Mouse (Mus musculus) A20 (cell line): ENCODE measurements around the gene Xpa.
"Not testable (repeated sequence)": the region's sequence is repeated elsewhere in the genome, so short reads cannot be mapped to it uniquely, and the experiment has no call there.

ENCODE experiments used
- DNase-seq: peaks from one replicate; pipeline ENCODE4 v3.0.0-alpha.2; 2011; ENCODE audit warnings: low read depth, low spot score

Xpa gene

DNA sequence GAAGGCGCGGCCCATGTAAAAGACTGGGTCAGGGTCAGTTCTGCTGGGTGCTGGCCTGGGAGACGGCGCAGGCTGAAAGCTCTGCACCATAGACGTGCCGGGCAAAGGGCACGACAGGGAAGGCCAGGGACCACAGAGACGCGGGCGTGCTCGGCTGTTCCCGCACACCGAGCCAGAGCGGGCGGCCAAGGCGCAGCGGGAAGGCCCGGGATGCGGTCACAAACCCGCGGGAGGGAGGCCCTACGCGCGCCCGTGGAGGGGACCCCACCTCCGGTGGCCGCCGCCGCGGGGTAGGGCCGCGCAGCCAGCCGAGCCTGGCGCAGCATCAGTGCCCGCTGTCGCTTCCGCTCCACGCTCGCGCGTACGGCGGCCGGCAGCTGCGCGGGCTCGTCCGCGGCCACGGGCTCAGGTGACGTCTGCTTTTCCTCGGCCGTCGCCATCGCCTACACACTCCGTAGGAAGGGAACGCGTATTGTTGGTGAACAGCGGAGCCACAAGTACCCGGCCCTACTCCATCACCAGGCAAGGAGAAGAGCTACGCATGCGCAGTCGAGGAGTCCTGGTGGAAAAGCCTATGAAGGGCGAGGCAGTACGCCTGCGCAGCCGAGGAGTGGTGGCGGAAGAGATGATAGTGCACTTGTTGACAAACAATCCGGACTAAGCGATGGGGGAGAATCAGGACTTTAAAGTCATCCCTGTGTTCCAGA lies at the start of gene Xpa:
Gene Xpa (minus strand): TSS at position 531 of the 707 bp plus-strand sequence.
- peak; percentile 97 for DNase-seq

- no peak for DNase-seq
Observed at GRCm38 (mm10) chr4:46235871-46236270, 39.8 kb upstream of the Xpa start.

DNA sequence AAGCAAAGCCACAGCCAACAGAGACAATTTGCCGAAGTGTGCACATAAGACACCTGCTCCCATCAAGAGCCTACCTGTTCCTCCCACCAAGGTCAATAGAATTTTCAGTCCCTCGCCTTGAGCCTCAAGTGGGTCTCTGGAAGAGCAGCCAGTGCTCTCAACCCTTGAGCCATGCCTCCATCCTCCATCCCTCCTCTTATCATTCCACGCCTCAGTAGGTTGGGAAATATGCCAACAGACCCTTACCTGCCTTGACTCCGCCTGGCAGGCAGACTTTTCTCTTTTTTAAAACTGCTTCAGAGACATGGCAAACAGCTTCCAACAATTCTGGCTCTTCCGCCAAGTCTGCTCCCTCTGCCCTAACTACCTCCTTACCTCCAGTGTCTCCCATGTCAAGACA lies 38.6 kb upstream of the Xpa start:
- no peak for DNase-seq

DNA sequence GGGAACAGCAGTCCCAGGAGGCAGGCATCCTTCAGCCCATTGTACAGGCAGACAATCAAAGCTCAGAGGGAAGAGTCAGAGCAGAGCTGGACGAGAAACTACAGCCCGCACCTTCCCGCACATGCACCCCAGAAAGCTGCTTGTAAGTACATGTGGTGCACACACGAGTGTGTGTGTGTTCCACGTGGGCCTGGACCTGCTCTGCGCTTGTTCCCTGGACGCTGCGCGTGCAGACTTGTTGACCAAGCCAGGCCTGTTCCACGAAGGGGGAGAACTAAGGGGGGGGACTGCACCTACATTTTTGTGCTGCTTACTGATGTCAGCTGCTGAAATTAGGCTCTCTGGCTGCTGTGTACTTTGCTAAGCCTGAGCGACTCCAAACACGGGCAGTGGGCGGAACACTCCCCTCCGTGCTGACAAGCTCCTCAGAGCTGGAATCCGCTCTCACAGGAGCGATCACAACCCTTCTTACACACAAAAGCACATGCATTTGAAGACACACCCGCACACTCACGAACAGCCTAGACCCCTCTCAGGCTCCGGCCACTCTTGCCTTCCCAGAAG lies 30.9 kb upstream of the Xpa start:
- DNase-seq = no peak

- DNase-seq = no peak
Observed at GRCm38 (mm10) chr4:46221090-46221489, 25.0 kb upstream of the Xpa start.

DNA sequence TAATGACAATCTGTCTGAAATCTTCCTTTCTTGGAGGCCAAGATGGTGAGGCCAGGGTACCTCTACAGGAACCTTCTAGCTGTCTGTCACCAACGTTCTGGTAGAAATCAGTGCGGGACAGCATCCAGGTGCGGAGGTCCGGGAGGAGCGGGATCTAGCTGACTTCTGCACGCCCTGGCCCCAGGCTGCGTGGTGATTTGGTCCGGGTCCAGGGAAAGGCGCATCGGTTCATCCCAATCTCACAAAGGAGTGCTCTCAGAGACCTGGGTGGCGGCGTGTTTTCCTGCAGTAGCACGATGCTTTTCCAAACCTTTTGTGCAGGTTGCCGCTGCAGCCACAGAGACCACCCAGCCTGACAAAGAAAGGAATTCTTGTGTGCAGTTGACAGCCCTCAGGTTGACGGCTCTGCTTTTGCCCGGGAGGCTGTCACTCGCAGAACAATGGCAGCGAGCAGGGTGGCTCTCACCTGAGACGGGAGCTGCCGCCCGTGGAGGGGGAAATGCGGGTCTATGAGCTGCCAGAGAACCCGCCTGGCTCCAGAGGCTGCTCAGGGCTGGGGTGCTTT lies 6.5 kb upstream of the Xpa start:
- DNase-seq = no peak

DNA sequence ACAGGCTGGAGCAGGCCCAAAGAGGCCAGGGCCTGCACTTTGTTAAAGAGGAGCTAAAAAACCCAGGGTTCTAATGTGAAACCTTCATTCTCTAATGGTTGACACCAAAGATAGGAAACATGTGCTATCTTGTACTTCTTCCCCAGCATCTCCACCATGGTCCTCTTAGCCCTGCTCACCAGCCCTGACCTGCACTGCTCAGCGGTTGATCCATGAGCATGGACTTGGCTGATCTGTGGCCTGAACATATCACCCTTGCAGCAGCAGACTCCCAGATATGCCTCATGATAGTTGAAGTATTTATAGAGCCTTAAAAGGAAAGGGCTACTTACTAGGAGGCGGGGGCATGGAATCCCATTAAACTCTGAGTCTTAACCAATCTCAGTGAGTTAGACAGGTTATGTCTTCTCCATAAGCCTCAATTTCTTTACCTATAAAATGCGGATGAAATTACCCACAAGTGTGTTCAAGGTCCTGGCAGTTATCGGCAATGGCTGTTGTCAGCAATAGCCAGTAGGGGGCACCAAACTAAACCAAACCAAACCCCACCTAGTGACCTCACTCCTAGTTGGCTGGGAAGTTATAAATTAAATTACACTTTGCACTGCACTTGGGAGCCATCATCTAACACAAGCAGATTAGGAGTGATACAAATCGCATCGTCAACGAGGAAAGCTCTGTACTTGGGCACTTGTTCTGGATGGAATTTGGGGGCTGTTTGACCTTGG lies 5.9 kb upstream of the Xpa start:
- DNase-seq = peak; percentile 71

DNA sequence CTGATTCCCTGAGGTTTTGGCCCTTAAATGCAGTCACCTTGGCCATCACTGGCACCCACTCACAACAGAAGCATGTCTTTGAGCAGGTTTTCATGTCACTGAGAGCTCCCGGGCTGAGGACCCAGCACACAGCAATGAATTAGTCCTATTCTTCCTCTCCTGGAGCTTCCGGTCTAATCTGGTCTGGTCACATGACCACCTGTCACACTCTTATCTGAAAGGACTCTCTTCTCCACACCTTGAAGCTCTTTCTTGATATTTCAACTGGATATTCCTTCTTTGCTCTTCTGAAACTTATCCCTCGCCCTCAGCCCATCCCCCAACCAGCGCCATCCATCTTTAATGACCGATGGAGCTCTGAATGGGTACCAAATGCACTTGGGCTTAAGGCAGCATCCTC lies 2.0 kb upstream of the Xpa start:
- no peak for DNase-seq

DNA sequence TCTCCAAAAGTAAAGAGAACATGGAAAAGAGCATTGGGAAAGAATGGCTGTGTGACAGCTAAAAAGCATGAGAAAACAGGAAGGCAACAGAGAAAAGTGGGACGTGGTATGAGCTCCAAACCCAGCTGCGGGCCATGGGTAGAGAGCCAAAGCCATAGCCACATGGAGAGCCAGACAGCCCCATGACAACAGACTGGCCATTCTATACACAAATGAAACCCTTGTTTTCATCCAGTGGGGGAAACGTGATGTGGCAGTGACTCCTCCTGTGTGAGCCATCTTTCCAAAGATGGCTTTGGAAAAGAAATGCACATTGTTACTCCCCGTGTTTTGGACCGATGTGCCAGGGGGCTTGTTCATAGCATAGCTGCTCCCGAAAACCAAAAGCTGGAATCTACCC lies 402 bp upstream of the Xpa start:
- no peak for DNase-seq

GRCm38 (mm10) chr4:46192011-46192410 lies 4.1 kb downstream of the Xpa start:
- DNase-seq = not testable (repeated sequence)

GRCm38 (mm10) chr4:46186466-46186865 lies 9.6 kb downstream of the Xpa start:
- DNase-seq = no peak

DNA sequence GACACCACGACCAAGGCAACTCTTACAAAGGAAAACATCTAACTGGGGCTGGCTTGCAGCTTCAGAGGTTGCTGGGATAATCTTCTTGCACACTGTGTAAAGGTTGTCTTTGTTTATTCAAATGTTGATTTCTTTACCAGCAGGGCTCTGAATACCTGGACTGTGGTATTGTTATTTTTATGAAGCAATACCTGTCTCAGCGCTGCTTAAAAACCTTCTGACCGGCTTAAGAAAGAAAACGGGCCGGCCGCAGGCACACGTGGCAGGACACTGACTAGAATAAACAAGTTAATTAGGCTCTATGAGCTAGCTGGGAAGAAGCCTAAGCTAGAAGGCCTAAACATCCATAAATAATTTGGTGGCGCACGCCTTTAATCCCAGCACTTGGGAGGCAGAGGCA lies 10.2 kb downstream of the Xpa start:
- DNase-seq = no peak

DNA sequence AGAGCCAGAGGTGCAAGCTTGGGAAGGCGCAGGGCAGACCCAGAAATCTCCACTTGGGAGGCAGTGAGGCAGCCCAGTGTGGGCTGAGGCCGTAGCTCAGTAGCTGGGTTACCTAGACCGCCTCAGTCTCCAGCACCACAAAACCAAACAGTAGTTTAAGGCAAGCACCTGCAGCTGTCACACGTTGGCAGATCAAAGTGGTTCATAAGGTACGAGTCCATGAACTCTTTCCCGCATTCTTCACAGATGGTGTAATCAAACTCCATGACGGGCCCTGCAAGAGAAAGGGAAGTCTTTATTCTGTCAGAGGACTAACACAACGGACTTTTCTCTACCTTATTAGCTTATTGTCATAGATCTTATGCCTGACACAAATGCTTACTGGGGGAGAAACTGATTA lies 10.7 kb downstream of the Xpa start:
- no peak for DNase-seq

- no peak for DNase-seq
Observed at GRCm38 (mm10) chr4:46182181-46182580, 13.9 kb downstream of the Xpa start.

DNA sequence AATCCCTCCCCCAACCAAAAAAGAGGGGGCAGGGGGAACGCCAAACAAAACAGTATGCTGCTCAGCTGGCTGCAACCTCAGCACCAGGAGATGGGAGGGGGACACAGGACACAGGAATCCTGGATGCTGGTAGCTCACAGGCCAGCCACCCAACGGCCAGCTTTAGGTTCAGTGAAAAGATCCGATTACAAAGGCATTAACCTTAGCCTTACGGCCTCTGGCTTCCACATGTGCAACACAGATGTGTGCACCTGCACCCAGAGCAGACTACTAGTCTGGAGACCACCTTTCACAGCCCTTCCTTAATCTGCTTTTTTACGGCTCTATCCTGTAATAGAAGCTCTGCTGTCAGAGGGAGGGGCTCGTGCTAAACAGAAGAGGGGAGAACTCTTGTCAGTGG lies 14.9 kb downstream of the Xpa start:
- no peak for DNase-seq

DNA sequence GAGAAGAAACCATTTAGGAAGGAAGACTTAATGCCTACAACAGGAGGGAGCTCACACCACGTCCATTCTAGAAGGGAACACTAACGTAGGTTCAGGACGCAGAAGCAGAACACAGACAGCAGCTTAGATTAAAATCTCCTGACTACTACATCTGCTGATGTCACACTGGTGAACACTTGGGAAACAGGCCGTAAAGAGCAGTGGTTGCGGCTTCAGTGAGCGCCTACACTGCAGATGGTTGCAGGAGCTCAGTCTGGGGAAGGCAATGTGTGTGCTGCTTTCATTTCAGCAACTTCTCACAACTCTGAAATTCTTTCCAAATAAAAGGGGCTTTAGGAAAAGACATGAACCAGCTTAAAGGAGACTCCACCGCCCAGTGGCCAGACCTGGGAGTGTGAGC lies 18.6 kb downstream of the Xpa start:
- DNase-seq = no peak

GRCm38 (mm10) chr4:46177018-46177417 lies 19.1 kb downstream of the Xpa start:
- DNase-seq = no peak

GRCm38 (mm10) chr4:46176313-46176712 lies 19.8 kb downstream of the Xpa start:
- peak; percentile 24 for DNase-seq

DNA sequence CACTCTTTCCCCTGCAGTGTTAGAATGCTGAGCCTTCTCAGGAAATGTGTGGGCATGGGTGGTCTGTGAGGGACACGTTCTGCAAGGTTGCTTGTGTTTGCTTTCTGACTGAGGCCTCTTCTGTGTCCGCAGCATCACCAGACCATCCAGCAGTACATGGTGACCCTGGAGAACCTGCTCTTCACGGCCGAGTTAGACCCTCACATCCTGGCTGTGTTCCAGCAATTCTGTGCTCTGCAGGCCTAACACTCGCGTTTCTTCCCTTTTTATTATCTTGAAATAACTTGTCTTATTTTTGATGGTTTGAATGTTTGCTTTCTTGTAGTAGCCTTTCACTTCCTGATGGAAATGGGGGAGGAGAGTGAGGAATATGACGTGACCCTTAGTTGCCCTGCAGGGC lies 24.4 kb downstream of the Xpa start:
- DNase-seq = no peak

GRCm38 (mm10) chr4:46165831-46166230 lies 30.3 kb downstream of the Xpa start:
- no peak for DNase-seq

GRCm38 (mm10) chr4:46164027-46164426 lies 32.1 kb downstream of the Xpa start:
- no peak for DNase-seq

GRCm38 (mm10) chr4:46151903-46152544 lies 44.1 kb downstream of the Xpa start:
- no peak for DNase-seq
